Mouse (Mus musculus): ENCODE measurements around the gene Abhd12b. TPM values are rescaled to one million over a fixed set of nuclear protein-coding genes. Genes with fewer than 3 reads are reported as not detected.

The Abhd12b gene
- total RNA-seq, 1 experiment = not detected

GRCm38 (mm10) chr12:70227121-70227932, 73.4 kb downstream of the Abhd12b start:
- peak overlapping the region; percentile 52 to 70 for H3K4me3 ChIP-seq (ENCODE audit: insufficient read depth in 1 of 2, low read depth in 1 of 2, low read length in 2 of 2, poor library complexity in 1 of 2, severe bottlenecking in 1 of 2)
- no peaks in the 10 kb centered on the region for H3K9me3 ChIP-seq (ENCODE audit: control insufficient read depth, insufficient read depth, low read depth, low read length)
- peak; percentile 68 for DNase-seq (ENCODE audit: low read depth, low spot score)
- no peak overlapping the region for H3K27ac ChIP-seq (ENCODE audit: insufficient read depth, low read depth, low read length, poor library complexity, severe bottlenecking)
- in situ Hi-C loops (cut with MboI; ENCODE audit: low sequenced_read_pairs in 2 of 2, unreplicated experiment in 2 of 2) = no loop called here
- TF ChIP-seq HCFC1 (IDR thresholded peaks at IDR 0.05; ENCODE audit: borderline replicate concordance, insufficient read depth, low read length) = no peak
- TF ChIP-seq ZC3H11A (IDR thresholded peaks at IDR 0.05; ENCODE audit: borderline replicate concordance, low read depth, low read length) = no peak
- no peak for TF ChIP-seq ZNF384 (IDR thresholded peaks at IDR 0.05; ENCODE audit: low read depth, low read length)
- TF ChIP-seq MAFK (IDR thresholded peaks at IDR 0.05; ENCODE audit: insufficient read depth, low read depth, low read length) = no peak
- H3K9ac ChIP-seq (ENCODE audit: insufficient read depth, low read depth, low read length, poor library complexity, severe bottlenecking) = 0 out of 2 replicates have a peak overlapping the region, but pooled peaks have one; percentile 1
- no peaks in the 10 kb centered on the region for H3K36me3 ChIP-seq (ENCODE audit: control insufficient read depth, insufficient read depth, low read length, poor library complexity, severe bottlenecking)
- peaks cover 0 to 8% of the 10 kb centered on the region in 2 experiments; a peak in 1 of 4 replicates for H3K4me1 ChIP-seq (ENCODE audit: control insufficient read depth in 2 of 2, insufficient read depth in 2 of 2, low read length in 2 of 2, poor library complexity in 1 of 2)

GRCm38 (mm10) chr12:70228155-70228554, 74.2 kb downstream of the Abhd12b start:
- Histone ChIP-seq H3K9me3 (ENCODE audit: control insufficient read depth, insufficient read depth, low read depth, low read length) (no peaks in the 10 kb centered on the region), H3K4me1 (ENCODE audit: control insufficient read depth in 2 of 2, insufficient read depth in 2 of 2, low read length in 2 of 2, poor library complexity in 1 of 2) (peaks cover 0 to 8% of the 10 kb centered on the region in 2 experiments; a peak in 1 of 4 replicates), H3K9ac (ENCODE audit: insufficient read depth, low read depth, low read length, poor library complexity, severe bottlenecking) (no peak overlapping the region), H3K36me3 (ENCODE audit: control insufficient read depth, insufficient read depth, low read length, poor library complexity, severe bottlenecking) (no peaks in the 10 kb centered on the region), H3K27ac (ENCODE audit: insufficient read depth, low read depth, low read length, poor library complexity, severe bottlenecking) (no peak overlapping the region), H3K4me3 (ENCODE audit: insufficient read depth in 1 of 2, low read depth in 1 of 2, low read length in 2 of 2, poor library complexity in 1 of 2, severe bottlenecking in 1 of 2) (no peak overlapping the region)
- in situ Hi-C loops (cut with MboI; ENCODE audit: low sequenced_read_pairs in 2 of 2, unreplicated experiment in 2 of 2) = no loop called here
- no peak for DNase-seq (ENCODE audit: low read depth, low spot score)
- TF ChIP-seq CHD2 (IDR thresholded peaks at IDR 0.05; ENCODE audit: low read depth, low read length) = no peak
- no peak for TF ChIP-seq HCFC1 (IDR thresholded peaks at IDR 0.05; ENCODE audit: borderline replicate concordance, insufficient read depth, low read length)

- Histone ChIP-seq H3K9ac (ENCODE audit: insufficient read depth, low read depth, low read length, poor library complexity, severe bottlenecking) (no peak within 1 kb of the TSS), H3K27ac (ENCODE audit: insufficient read depth, low read depth, low read length, poor library complexity, severe bottlenecking) (no peak within 1 kb of the TSS), H3K9me3 (ENCODE audit: control insufficient read depth, insufficient read depth, low read depth, low read length) (no peaks in the 10 kb centered on the region), H3K36me3 (ENCODE audit: control insufficient read depth, insufficient read depth, low read length, poor library complexity, severe bottlenecking) (no peaks in the 10 kb centered on the region), H3K4me1 (ENCODE audit: control insufficient read depth in 2 of 2, insufficient read depth in 2 of 2, low read length in 2 of 2, poor library complexity in 1 of 2) (peaks cover 0 to 8% of the 10 kb centered on the region in 2 experiments; a peak in 1 of 4 replicates), H3K4me3 (ENCODE audit: insufficient read depth in 1 of 2, low read depth in 1 of 2, low read length in 2 of 2, poor library complexity in 1 of 2, severe bottlenecking in 1 of 2) (no peak within 1 kb of the TSS)
- in situ Hi-C loops (cut with MboI; ENCODE audit: low sequenced_read_pairs in 2 of 2, unreplicated experiment in 2 of 2) = no loop called here
- DNase-seq (ENCODE audit: low read depth, low spot score) = no peak
- TF ChIP-seq MAFK (IDR thresholded peaks at IDR 0.05; ENCODE audit: insufficient read depth, low read depth, low read length) = no peak
These were observed 77.4 kb downstream of the Abhd12b start, which contains the start of gene Pygl for GRCm38 (mm10) chr12:70231294-70231693. Pygl (minus strand) TSS chr12:70231488.

DNA sequence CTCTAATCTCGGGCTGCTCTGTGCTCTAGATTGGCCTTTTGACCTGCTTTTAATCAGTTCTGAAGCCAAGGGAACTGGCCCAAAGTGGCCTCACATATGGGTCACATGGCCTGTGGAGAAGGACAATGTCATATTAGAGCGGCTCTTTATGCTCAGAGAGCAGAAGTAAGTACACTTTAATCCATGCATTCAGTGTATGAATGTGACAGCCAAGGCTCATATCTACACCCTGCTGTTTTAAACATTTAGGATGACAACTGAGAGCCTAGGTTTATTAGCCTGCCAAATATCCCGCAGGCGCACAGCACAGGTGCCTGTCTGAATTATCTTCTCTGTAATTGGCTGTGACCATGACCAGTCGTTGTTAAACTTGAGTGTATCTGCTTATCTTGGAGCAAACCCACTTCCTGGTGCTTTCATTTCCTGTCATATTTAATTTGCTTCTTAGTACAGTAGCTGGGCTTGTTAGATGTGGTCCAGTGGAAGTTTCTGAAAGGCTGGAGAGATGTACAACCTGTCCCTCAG, 78.1 kb downstream of the Abhd12b start:
- DNase-seq (ENCODE audit: low read depth, low spot score) = no peak
- H3K36me3 ChIP-seq (ENCODE audit: control insufficient read depth, insufficient read depth, low read length, poor library complexity, severe bottlenecking) = no peaks in the 10 kb centered on the region

More for the DNA sequence above, 78.1 kb downstream of the Abhd12b start:
- no peaks in the 10 kb centered on the region for H3K9me3 ChIP-seq (ENCODE audit: control insufficient read depth, insufficient read depth, low read depth, low read length)
- H3K4me1 ChIP-seq (ENCODE audit: control insufficient read depth in 2 of 2, insufficient read depth in 2 of 2, low read length in 2 of 2, poor library complexity in 1 of 2) = peaks cover 0 to 7% of the 10 kb centered on the region in 2 experiments; a peak in 1 of 4 replicates
- no peak overlapping the region for H3K4me3 ChIP-seq (ENCODE audit: insufficient read depth in 1 of 2, low read depth in 1 of 2, low read length in 2 of 2, poor library complexity in 1 of 2, severe bottlenecking in 1 of 2)
- TF ChIP-seq HCFC1 (IDR thresholded peaks at IDR 0.05; ENCODE audit: borderline replicate concordance, insufficient read depth, low read length) (no peak), MAFK (IDR thresholded peaks at IDR 0.05; ENCODE audit: insufficient read depth, low read depth, low read length) (no peak), CHD2 (IDR thresholded peaks at IDR 0.05; ENCODE audit: low read depth, low read length) (no peak), ZNF384 (IDR thresholded peaks at IDR 0.05; ENCODE audit: low read depth, low read length) (no peak), ZC3H11A (IDR thresholded peaks at IDR 0.05; ENCODE audit: borderline replicate concordance, low read depth, low read length) (no peak)
- in situ Hi-C loops (cut with MboI; ENCODE audit: low sequenced_read_pairs in 2 of 2, unreplicated experiment in 2 of 2) = no loop called here
- no peak overlapping the region for H3K9ac ChIP-seq (ENCODE audit: insufficient read depth, low read depth, low read length, poor library complexity, severe bottlenecking)
- no peak overlapping the region for H3K27ac ChIP-seq (ENCODE audit: insufficient read depth, low read depth, low read length, poor library complexity, severe bottlenecking)

Other genes starting within 250 kb of the Abhd12b start
- 17.0 and 17.8 TPM in 2 replicates for gene Sav1, start 167.1 kb upstream of the Abhd12b start, total RNA-seq (2012; rRNA removed)
- gene Nin, start 40.4 kb upstream of the Abhd12b start, total RNA-seq (2012; rRNA removed) = 9.0 and 13.9 TPM in 2 replicates
- gene Pygl, start 77.3 kb downstream of the Abhd12b start, total RNA-seq (2012; rRNA removed) = 1.4 TPM in 2 replicates
- 0.04 and 0.11 TPM in 2 replicates for gene Trim9, start 193.5 kb downstream of the Abhd12b start, total RNA-seq (2012; rRNA removed)

All from ES-E14 (cell line).